Mouse (Mus musculus) ES-CJ7 (cell line): ENCODE measurements around the gene Fstl1.
A peak's percentile ranks its signal among the peaks of the same experiment; 100 is the strongest.

ENCODE experiments used
- DNase-seq: peaks from one replicate; pipeline ENCODE4 v3.0.0; 2011; ENCODE audit warnings: low read depth, low spot score

Gene Fstl1

GRCm38 (mm10) chr16:37817986-37818385, 41.3 kb downstream of the Fstl1 start:
- no peak for DNase-seq

GRCm38 (mm10) chr16:37823949-37824348, 47.3 kb downstream of the Fstl1 start:
- DNase-seq = no peak

- DNase-seq = no peak
Observed at GRCm38 (mm10) chr16:37824778-37825505, 48.3 kb downstream of the Fstl1 start.

GRCm38 (mm10) chr16:37826286-37826685, 49.6 kb downstream of the Fstl1 start:
- DNase-seq = no peak

- DNase-seq = no peak
Observed at GRCm38 (mm10) chr16:37831041-37831440, 54.4 kb downstream of the Fstl1 start.

- no peak for DNase-seq
Observed at GRCm38 (mm10) chr16:37837571-37837970, 60.9 kb downstream of the Fstl1 start.

GRCm38 (mm10) chr16:37842439-37842838, 65.8 kb downstream of the Fstl1 start:
- no peak for DNase-seq

- no peak for DNase-seq
Observed at GRCm38 (mm10) chr16:37843740-37844139, 67.1 kb downstream of the Fstl1 start.

- no peak for DNase-seq
Observed at GRCm38 (mm10) chr16:37845202-37845925, 68.7 kb downstream of the Fstl1 start.

- DNase-seq = no peak
Observed at GRCm38 (mm10) chr16:37847081-37847480, 70.4 kb downstream of the Fstl1 start.

GRCm38 (mm10) chr16:37851366-37851765, 74.7 kb downstream of the Fstl1 start:
- no peak for DNase-seq

GRCm38 (mm10) chr16:37853279-37853678, 76.6 kb downstream of the Fstl1 start:
- DNase-seq = no peak

GRCm38 (mm10) chr16:37854054-37854453, 77.4 kb downstream of the Fstl1 start:
- no peak for DNase-seq

GRCm38 (mm10) chr16:37854593-37854992, 77.9 kb downstream of the Fstl1 start:
- no peak for DNase-seq

GRCm38 (mm10) chr16:37855583-37855982, 78.9 kb downstream of the Fstl1 start:
- no peak for DNase-seq

GRCm38 (mm10) chr16:37856327-37856726, 79.7 kb downstream of the Fstl1 start:
- no peak for DNase-seq

- DNase-seq = no peak
Observed at GRCm38 (mm10) chr16:37857495-37857894, 80.8 kb downstream of the Fstl1 start.

- DNase-seq = no peak
Observed at GRCm38 (mm10) chr16:37860213-37860612, 83.5 kb downstream of the Fstl1 start.

GRCm38 (mm10) chr16:37861029-37861428, 84.4 kb downstream of the Fstl1 start, which contains the start of gene Gm36028:
Gm36028 (minus strand) TSS chr16:37861146.
- DNase-seq = no peak

GRCm38 (mm10) chr16:37863876-37864275, 87.2 kb downstream of the Fstl1 start:
- DNase-seq = no peak

GRCm38 (mm10) chr16:37865841-37866240, 89.2 kb downstream of the Fstl1 start:
- DNase-seq = no peak

- DNase-seq = peak; percentile 65
Observed at GRCm38 (mm10) chr16:37867791-37868505, 91.3 kb downstream of the Fstl1 start, which contains the start of gene Lrrc58. Lrrc58 (plus strand) TSS chr16:37868389.
